Mouse (Mus musculus): Measurements from ENCODE around the gene Gm20388. TPM values are rescaled to one million over a fixed set of nuclear protein-coding genes. Genes with fewer than 3 reads are reported as not detected.

The Gm20388 gene
- total and polyA plus RNA-seq, 2 experiments from 2014 or later, result 17.3 TPM; not detected in 1

GRCm38 (mm10) chr8:122011066-122011588 lies 2100.5 kb downstream of the Gm20388 start:
- Histone ChIP-seq H3K4me3 (ENCODE audit: low read depth, low read length) (no peak overlapping the region), H3K4me1 (ENCODE audit: control insufficient read depth, insufficient read depth) (peaks cover 5% of the 10 kb centered on the region; the same call in 1 of the 2 replicates), H3K36me3 (replicated peaks; ENCODE audit: control insufficient read depth, insufficient read depth, low read length) (peaks cover 46% of the 10 kb centered on the region), H3K27ac (ENCODE audit: low read depth) (no peak overlapping the region), H3K27me3 (ENCODE audit: control insufficient read depth, insufficient read depth, low read length) (no peaks in the 10 kb centered on the region), H3K4me2 (ENCODE audit: low read depth, low read length) (no peak overlapping the region), H3K9me3 (replicated peaks; ENCODE audit: control insufficient read depth, low read length) (no peaks in the 10 kb centered on the region), H3K9ac (replicated peaks; ENCODE audit: low read depth, low read length) (no peak overlapping the region)
- TF ChIP-seq EP300 (IDR thresholded peaks at IDR 0.05; ENCODE audit: low read depth) (no peak), CTCF (IDR thresholded peaks at IDR 0.05; ENCODE audit: low read depth) (no peak)
- no peak for DNase-seq (ENCODE audit: low spot score)
- no peak for ATAC-seq (ENCODE audit: insufficient read depth, low read depth)
- 47% methylated on average over 7 of the region's 7 CpGs for WGBS

GRCm38 (mm10) chr8:122014606-122015005 lies 2104.0 kb downstream of the Gm20388 start:
- H3K9me3 ChIP-seq (replicated peaks; ENCODE audit: control insufficient read depth, low read length), result no peaks in the 10 kb centered on the region
- WGBS, result 42% methylated on average over 3 of the region's 3 CpGs
- H3K4me1 ChIP-seq (ENCODE audit: control insufficient read depth, insufficient read depth), result peaks cover 20% of the 10 kb centered on the region
- H3K9ac ChIP-seq (replicated peaks; ENCODE audit: low read depth, low read length), result no peak overlapping the region
- DNase-seq (ENCODE audit: low spot score), result no peak
- H3K4me3 ChIP-seq (ENCODE audit: low read depth, low read length), result no peak overlapping the region
- no peak overlapping the region for H3K4me2 ChIP-seq (ENCODE audit: low read depth, low read length)
- H3K36me3 ChIP-seq (replicated peaks; ENCODE audit: control insufficient read depth, insufficient read depth, low read length), result peaks cover 19% of the 10 kb centered on the region; the same call in 1 of the 2 replicates
- no peak overlapping the region for H3K27ac ChIP-seq (ENCODE audit: low read depth)
- ATAC-seq (ENCODE audit: insufficient read depth, low read depth), result no peak
- TF ChIP-seq CTCF (IDR thresholded peaks at IDR 0.05; ENCODE audit: low read depth) (no peak), EP300 (IDR thresholded peaks at IDR 0.05; ENCODE audit: low read depth) (no peak)
- no peaks in the 10 kb centered on the region for H3K27me3 ChIP-seq (ENCODE audit: control insufficient read depth, insufficient read depth, low read length)

GRCm38 (mm10) chr8:122018046-122018831 lies 2107.6 kb downstream of the Gm20388 start:
- Histone ChIP-seq H3K9me3 (replicated peaks; ENCODE audit: control insufficient read depth, low read length) (no peaks in the 10 kb centered on the region), H3K4me3 (ENCODE audit: low read depth, low read length) (no peak overlapping the region), H3K27me3 (ENCODE audit: control insufficient read depth, insufficient read depth, low read length) (no peaks in the 10 kb centered on the region), H3K36me3 (replicated peaks; ENCODE audit: control insufficient read depth, insufficient read depth, low read length) (peaks cover 12% of the 10 kb centered on the region; the same call in 1 of the 2 replicates), H3K4me2 (ENCODE audit: low read depth, low read length) (no peak overlapping the region), H3K27ac (ENCODE audit: low read depth) (peak overlapping the region; percentile 26; the same call in 1 of the 2 replicates), H3K9ac (replicated peaks; ENCODE audit: low read depth, low read length) (no peak overlapping the region), H3K4me1 (ENCODE audit: control insufficient read depth, insufficient read depth) (peaks cover 26% of the 10 kb centered on the region)
- DNase-seq (ENCODE audit: low spot score) (peak; percentile 17), ATAC-seq (ENCODE audit: insufficient read depth, low read depth) (peak; percentile 44)
- TF ChIP-seq EP300 (IDR thresholded peaks at IDR 0.05; ENCODE audit: low read depth) (no peak), CTCF (IDR thresholded peaks at IDR 0.05; ENCODE audit: low read depth) (no peak)
- 42% methylated on average over 22 of the region's 22 CpGs for WGBS

GRCm38 (mm10) chr8:122019162-122019561 lies 2108.5 kb downstream of the Gm20388 start:
- no peaks in the 10 kb centered on the region for H3K27me3 ChIP-seq (ENCODE audit: control insufficient read depth, insufficient read depth, low read length)
- H3K9ac ChIP-seq (replicated peaks; ENCODE audit: low read depth, low read length), result no peak overlapping the region
- H3K9me3 ChIP-seq (replicated peaks; ENCODE audit: control insufficient read depth, low read length), result no peaks in the 10 kb centered on the region
- H3K4me1 ChIP-seq (ENCODE audit: control insufficient read depth, insufficient read depth), result peaks cover 26% of the 10 kb centered on the region
- H3K4me3 ChIP-seq (ENCODE audit: low read depth, low read length), result no peak overlapping the region
- DNase-seq (ENCODE audit: low spot score) (no peak), ATAC-seq (ENCODE audit: insufficient read depth, low read depth) (no peak)
- H3K27ac ChIP-seq (ENCODE audit: low read depth), result no peak overlapping the region
- no peak overlapping the region for H3K4me2 ChIP-seq (ENCODE audit: low read depth, low read length)
- no peak for TF ChIP-seq EP300 (IDR thresholded peaks at IDR 0.05; ENCODE audit: low read depth)
- TF ChIP-seq CTCF (IDR thresholded peaks at IDR 0.05; ENCODE audit: low read depth), result no peak
- peaks cover 20% of the 10 kb centered on the region; the same call in 1 of the 2 replicates for H3K36me3 ChIP-seq (replicated peaks; ENCODE audit: control insufficient read depth, insufficient read depth, low read length)
- WGBS, result 91% methylated on average over 1 of the region's 1 CpGs

GRCm38 (mm10) chr8:122020050-122020771 lies 2109.6 kb downstream of the Gm20388 start:
- DNase-seq (ENCODE audit: low spot score) (no peak), ATAC-seq (ENCODE audit: insufficient read depth, low read depth) (no peak)
- no peak overlapping the region for H3K4me3 ChIP-seq (ENCODE audit: low read depth, low read length)
- no peak overlapping the region for H3K9ac ChIP-seq (replicated peaks; ENCODE audit: low read depth, low read length)
- H3K9me3 ChIP-seq (replicated peaks; ENCODE audit: control insufficient read depth, low read length), result no peaks in the 10 kb centered on the region
- no peak overlapping the region for H3K4me2 ChIP-seq (ENCODE audit: low read depth, low read length)
- H3K27ac ChIP-seq (ENCODE audit: low read depth), result no peak overlapping the region
- WGBS, result 77% methylated on average over 8 of the region's 8 CpGs
- no peak for TF ChIP-seq EP300 (IDR thresholded peaks at IDR 0.05; ENCODE audit: low read depth)
- no peak for TF ChIP-seq CTCF (IDR thresholded peaks at IDR 0.05; ENCODE audit: low read depth)
- peaks cover 30% of the 10 kb centered on the region; the same call in 1 of the 2 replicates for H3K36me3 ChIP-seq (replicated peaks; ENCODE audit: control insufficient read depth, insufficient read depth, low read length)
- H3K4me1 ChIP-seq (ENCODE audit: control insufficient read depth, insufficient read depth), result peaks cover 26% of the 10 kb centered on the region
- no peaks in the 10 kb centered on the region for H3K27me3 ChIP-seq (ENCODE audit: control insufficient read depth, insufficient read depth, low read length)
